Mouse (Mus musculus) spleen, adult 2 months (tissue): ENCODE measurements at regions not wholly inside any gene's neighbourhood (a gene's known extent, or its start where the extent isn't known, plus 50 kb on each side); places are given as distances from the start of the nearest gene placed in this dataset.

Experiments used
- CTCF ChIP-seq: fragments of 200-500 bp; IDR thresholded peaks from 2 replicates; pipeline ENCODE4 v1.5.1; 2011; ENCODE audit warnings: mild to moderate bottlenecking, inconsistent platforms; ENCODE audit not compliant: insufficient read depth, insufficient read length, insufficient replicate concordance; ENCODE audit errors: extremely low read depth
- POLR2A ChIP-seq: fragments of 200-500 bp; IDR thresholded peaks from 2 replicates; pipeline ENCODE4 v1.6.1; 2011; ENCODE audit warnings: low read depth, low read length, inconsistent platforms

GRCm38 (mm10) chr14:25370306-25371020 is 88.5 kb upstream of the Zmiz1 start:
- TF ChIP-seq CTCF (no peak), POLR2A (no peak)
